Mouse (Mus musculus) midbrain, embryonic 13.5 days (tissue): ENCODE measurements around the gene Adam25. TPM values are rescaled to one million over a fixed set of nuclear protein-coding genes. Genes with fewer than 3 reads are reported as not detected.
"Not testable (repeated sequence)": the region's sequence is repeated elsewhere in the genome, so short reads cannot be mapped to it uniquely, and the experiment has no call there.

Experiments
- ATAC-seq: fragments of 200-750 bp; cut with Nextera tagmentation; 2 replicates; pipeline ENCODE4 v1.8.0; 2017; ENCODE audit warnings: mild to moderate bottlenecking, moderate TSS enrichment, moderate library complexity
- H3K27ac ChIP-seq: fragments of 300-500 bp; sonication (generic); 2 replicates; pipeline ENCODE4 v1.5.1; 2015; ENCODE audit warnings: inconsistent platforms, mild to moderate bottlenecking, moderate library complexity
- H3K27me3 ChIP-seq: fragments of 300-500 bp; sonication (generic); 2 replicates; pipeline ENCODE4 v1.6.1; 2015; ENCODE audit warnings: mild to moderate bottlenecking, inconsistent platforms
- H3K36me3 ChIP-seq: fragments of 300-500 bp; sonication (generic); 2 replicates; pipeline ENCODE4 v1.6.1; 2015; ENCODE audit warnings: mild to moderate bottlenecking, inconsistent platforms
- H3K4me1 ChIP-seq: fragments of 300-500 bp; sonication (generic); replicated peaks from 2 replicates; pipeline ENCODE4 v1.6.1; 2015; ENCODE audit warnings: inconsistent platforms
- H3K4me2 ChIP-seq: fragments of 300-500 bp; sonication (generic); replicated peaks from 2 replicates; pipeline ENCODE4 v1.6.1; 2015; ENCODE audit warnings: moderate library complexity, mild to moderate bottlenecking, inconsistent platforms
- H3K4me3 ChIP-seq: fragments of 300-500 bp; sonication (generic); replicated peaks from 2 replicates; pipeline ENCODE4 v1.5.1; 2015; ENCODE audit warnings: mild to moderate bottlenecking, inconsistent platforms
- H3K9ac ChIP-seq: fragments of 300-500 bp; sonication (generic); replicated peaks from 2 replicates; pipeline ENCODE4 v1.6.1; 2015; ENCODE audit warnings: mild to moderate bottlenecking, inconsistent platforms
- H3K9me3 ChIP-seq: fragments of 300-500 bp; sonication (generic); 2 replicates; pipeline ENCODE4 v1.6.1; 2016; ENCODE audit warnings: mild to moderate bottlenecking, inconsistent platforms
- WGBS: fragments of 180-500 bp; shearing (Covaris S2); methylation state at CpG from one replicate; pipeline ENCODE4 v1.1.7; 2015; 5-methylcytosine and 5-hydroxymethylcytosine counted together
- polyA plus RNA-seq: library from polyadenylated mRNA; unstranded; fragments of >200 nt; fragmentation: Nextera tagmentation; extraction: Ambion mirVana; gene quantifications from 2 replicates; pipeline ENCODE4 v1.2.1, GENCODE M21; 2015

The Adam25 gene
- not detected in 2 replicates for polyA plus RNA-seq

DNA sequence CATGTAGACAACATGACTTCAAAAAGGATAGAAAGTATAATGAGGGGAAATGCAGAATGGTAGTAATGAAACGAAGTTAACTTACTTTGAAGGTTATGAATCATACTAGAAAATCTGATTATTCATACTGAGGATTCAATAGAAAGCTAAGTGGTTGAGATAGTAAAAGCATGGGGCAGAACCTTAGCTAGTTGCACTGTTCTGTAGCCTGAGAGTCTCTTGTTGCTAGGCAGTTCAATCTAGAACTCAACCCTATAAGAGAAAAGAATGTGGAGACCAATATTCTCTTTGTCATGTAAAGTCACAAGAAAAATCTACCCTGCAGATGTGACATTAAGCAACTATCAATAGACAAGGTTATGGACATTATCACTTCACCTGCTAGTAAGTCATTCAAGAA, at the start of gene Adam25:
TSS of gene Adam25 (plus strand) at position 301 of the 400 bp plus-strand sequence.
- H3K36me3 ChIP-seq, H3K4me1 ChIP-seq, H3K4me3 ChIP-seq, H3K27ac ChIP-seq, H3K9ac ChIP-seq, H3K4me2 ChIP-seq, ATAC-seq, H3K27me3 ChIP-seq, H3K9me3 ChIP-seq: not testable (repeated sequence)
- 61% methylated on average over 1 of the region's 1 CpGs for WGBS

GRCm38 (mm10) chr8:40715406-40715805, 36.6 kb upstream of the Adam25 start:
- not testable (repeated sequence) for H3K4me1 ChIP-seq, H3K9ac ChIP-seq, H3K27me3 ChIP-seq, H3K4me3 ChIP-seq, H3K36me3 ChIP-seq, ATAC-seq, H3K27ac ChIP-seq, H3K9me3 ChIP-seq, H3K4me2 ChIP-seq
- WGBS, result 95% methylated on average over 4 of the region's 4 CpGs

GRCm38 (mm10) chr8:40715986-40716385, 36.0 kb upstream of the Adam25 start:
- Histone ChIP-seq H3K27me3 (no peaks in the 10 kb centered on the region), H3K9ac (no peak overlapping the region), H3K36me3 (no peaks in the 10 kb centered on the region), H3K27ac (no peak overlapping the region), H3K4me1 (no peaks in the 10 kb centered on the region), H3K4me3 (no peak overlapping the region), H3K4me2 (no peak overlapping the region), H3K9me3 (no peaks in the 10 kb centered on the region)
- WGBS, result 84% methylated on average over 7 of the region's 7 CpGs
- ATAC-seq, result no peak

DNA sequence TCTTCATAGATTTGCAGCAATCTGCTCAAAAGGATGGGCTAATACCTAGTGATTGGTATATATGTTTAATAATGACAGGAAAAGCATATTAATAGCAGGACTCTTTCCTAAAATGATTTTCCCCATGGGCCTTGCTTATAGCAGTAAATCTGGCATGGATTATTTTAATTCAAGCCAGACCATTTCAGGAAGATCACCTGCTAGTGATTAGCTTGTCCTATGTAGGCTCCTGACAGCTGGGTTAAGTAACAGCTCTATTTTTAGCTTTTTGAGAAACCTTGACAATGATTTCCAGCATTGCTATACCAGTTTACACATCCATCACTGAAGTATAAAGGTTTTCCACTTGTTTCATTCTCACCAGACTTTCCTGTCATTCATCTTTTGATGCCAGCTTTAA, 31.3 kb downstream of the Adam25 start:
- H3K9me3 ChIP-seq, result no peaks in the 10 kb centered on the region
- no peak overlapping the region for H3K9ac ChIP-seq
- no peak overlapping the region for H3K4me3 ChIP-seq
- no peaks in the 10 kb centered on the region for H3K36me3 ChIP-seq
- H3K27ac ChIP-seq, result no peak overlapping the region
- no peaks in the 10 kb centered on the region for H3K4me1 ChIP-seq
- ATAC-seq, result no peak
- no peaks in the 10 kb centered on the region for H3K27me3 ChIP-seq
- H3K4me2 ChIP-seq, result no peak overlapping the region

DNA sequence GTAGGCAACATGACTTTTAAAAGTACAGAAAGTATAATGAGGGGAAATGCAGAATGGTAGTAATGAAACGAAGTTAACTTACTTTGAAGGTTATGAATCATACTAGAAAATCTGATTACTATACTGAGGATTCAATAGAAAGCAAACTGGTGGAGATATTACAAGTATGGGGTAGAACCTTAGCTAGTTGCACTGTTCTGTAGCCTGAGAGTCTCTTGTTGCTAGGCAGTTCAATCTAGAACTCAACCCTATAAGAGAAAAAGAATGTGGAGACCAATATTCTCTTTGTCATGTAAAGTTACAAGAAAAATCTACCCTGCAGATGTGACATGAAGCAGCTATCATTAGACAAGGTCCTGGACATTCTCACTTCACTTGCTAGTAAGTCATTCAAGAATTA, 41.0 kb downstream of the Adam25 start, which contains the start of gene Adam20:
TSS of gene Adam20 (plus strand) at position 301 of the 400 bp plus-strand sequence.
- not testable (repeated sequence) for H3K9ac ChIP-seq, H3K4me1 ChIP-seq, H3K9me3 ChIP-seq, H3K27ac ChIP-seq, ATAC-seq, H3K27me3 ChIP-seq, H3K36me3 ChIP-seq, H3K4me2 ChIP-seq, H3K4me3 ChIP-seq
- WGBS, result 80% methylated on average over 1 of the region's 1 CpGs

DNA sequence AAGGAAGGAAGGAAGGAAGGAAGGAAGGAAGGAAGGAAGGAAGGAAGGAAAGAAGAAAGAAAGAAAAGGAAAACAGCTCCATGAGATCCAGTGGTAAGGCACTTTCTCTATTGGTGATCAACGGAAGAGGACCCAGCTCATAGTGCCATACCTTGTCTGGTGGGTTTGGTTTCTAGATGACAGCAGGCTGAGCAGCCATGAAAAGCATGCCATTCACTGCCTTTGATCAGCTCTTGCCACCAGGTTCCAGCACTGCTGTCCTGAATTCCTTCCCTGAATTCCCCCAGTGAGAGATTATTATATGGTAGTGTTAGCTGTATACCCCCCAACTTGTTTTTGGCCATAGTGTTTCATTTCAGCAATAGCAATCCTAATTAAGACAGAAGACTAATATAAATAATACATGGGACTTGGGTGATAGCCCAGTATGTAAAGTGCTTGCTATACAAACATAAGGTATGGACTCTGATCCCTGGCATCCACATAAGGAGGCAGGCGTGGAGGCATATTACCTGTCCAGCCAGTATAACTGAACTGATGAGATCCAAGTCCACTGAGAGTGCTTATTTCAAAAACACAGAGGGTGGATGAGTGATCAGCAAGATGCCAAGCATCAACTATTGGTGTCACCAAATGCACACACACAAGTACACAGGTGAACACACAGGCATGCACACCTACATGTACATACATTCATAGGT, 51.5 kb downstream of the Adam25 start:
- 91% methylated on average over 2 of the region's 2 CpGs for WGBS
- H3K36me3 ChIP-seq, result no peaks in the 10 kb centered on the region
- ATAC-seq, result no peak
- no peaks in the 10 kb centered on the region for H3K4me1 ChIP-seq
- H3K27ac ChIP-seq, result no peak overlapping the region
- no peaks in the 10 kb centered on the region for H3K27me3 ChIP-seq
- no peak overlapping the region for H3K4me2 ChIP-seq
- no peak overlapping the region for H3K9ac ChIP-seq
- H3K9me3 ChIP-seq, result no peaks in the 10 kb centered on the region
- H3K4me3 ChIP-seq, result no peak overlapping the region

Other genes starting within 250 kb of the Adam25 start
- gene Adam24, start 77.1 kb upstream of the Adam25 start, polyA plus RNA-seq, result not detected in 2 replicates
- not detected in 2 replicates for gene Adam20, start 41.1 kb downstream of the Adam25 start, polyA plus RNA-seq
- gene Adam39, start 70.8 kb downstream of the Adam25 start, polyA plus RNA-seq, result not detected in 2 replicates